Mouse (Mus musculus) midbrain, embryonic 16.5 days (tissue): Measurements from ENCODE around the gene Ctso. TPM values are rescaled to one million over a fixed set of nuclear protein-coding genes. Genes with fewer than 3 reads are reported as not detected.
A peak's percentile ranks its signal among the peaks of the same experiment; 100 is the strongest.

ENCODE experiments used
- ATAC-seq: fragments of 200-750 bp; cut with Nextera tagmentation; 2 replicates; pipeline ENCODE4 v1.8.0; 2017; ENCODE audit warnings: moderate TSS enrichment
- H3K27ac ChIP-seq: fragments of 300-500 bp; sonication (generic); 2 replicates; pipeline ENCODE4 v1.5.1; 2014; ENCODE audit warnings: mild to moderate bottlenecking, low read length, mixed read lengths
- H3K27me3 ChIP-seq: fragments of 300-500 bp; sonication (generic); 2 replicates; pipeline ENCODE4 v1.6.1; 2014; ENCODE audit warnings: low read depth, low read length, mixed read lengths; ENCODE audit not compliant: control insufficient read depth, insufficient read depth
- H3K36me3 ChIP-seq: fragments of 300-500 bp; sonication (generic); 2 replicates; pipeline ENCODE4 v1.6.1; 2014; ENCODE audit warnings: mild to moderate bottlenecking, low read length, moderate library complexity, mixed read lengths; ENCODE audit not compliant: control insufficient read depth, insufficient read depth
- H3K4me1 ChIP-seq: fragments of 300-500 bp; sonication (generic); 2 replicates; pipeline ENCODE4 v1.6.1; 2014; ENCODE audit warnings: mild to moderate bottlenecking, low read length, mixed read lengths; ENCODE audit not compliant: control insufficient read depth, insufficient read depth
- H3K4me2 ChIP-seq: fragments of 300-500 bp; sonication (generic); 2 replicates; pipeline ENCODE4 v1.6.1; 2014; ENCODE audit warnings: mild to moderate bottlenecking, low read length, mixed read lengths
- H3K4me3 ChIP-seq: fragments of 300-500 bp; sonication (generic); 2 replicates; pipeline ENCODE4 v1.5.1; 2014; ENCODE audit warnings: low read depth, mild to moderate bottlenecking, low read length, moderate library complexity, mixed read lengths
- H3K9ac ChIP-seq: fragments of 300-500 bp; sonication (generic); 2 replicates; pipeline ENCODE4 v1.6.1; 2014; ENCODE audit warnings: low read depth, low read length, mixed read lengths
- H3K9me3 ChIP-seq: fragments of 300-500 bp; sonication (generic); replicated peaks from 2 replicates; pipeline ENCODE4 v1.6.1; 2014; ENCODE audit warnings: mild to moderate bottlenecking, low read length, mixed read lengths; ENCODE audit not compliant: control insufficient read depth, poor library complexity, severe bottlenecking
- WGBS: fragments of 180-500 bp; shearing (Covaris S2); extraction: QIAGEN DNeasy Blood & Tissue Kit; methylation state at CpG from one replicate; pipeline ENCODE4 v1.1.7; 2014; 5-methylcytosine and 5-hydroxymethylcytosine counted together
- polyA plus RNA-seq: library from polyadenylated mRNA; unstranded; fragments of >200 nt; fragmentation: Nextera tagmentation; extraction: Ambion mirVana; gene quantifications from 2 replicates; pipeline ENCODE4 v1.2.1, GENCODE M21; 2015

Ctso gene
- 7.4 and 7.6 TPM in 2 replicates for polyA plus RNA-seq

DNA sequence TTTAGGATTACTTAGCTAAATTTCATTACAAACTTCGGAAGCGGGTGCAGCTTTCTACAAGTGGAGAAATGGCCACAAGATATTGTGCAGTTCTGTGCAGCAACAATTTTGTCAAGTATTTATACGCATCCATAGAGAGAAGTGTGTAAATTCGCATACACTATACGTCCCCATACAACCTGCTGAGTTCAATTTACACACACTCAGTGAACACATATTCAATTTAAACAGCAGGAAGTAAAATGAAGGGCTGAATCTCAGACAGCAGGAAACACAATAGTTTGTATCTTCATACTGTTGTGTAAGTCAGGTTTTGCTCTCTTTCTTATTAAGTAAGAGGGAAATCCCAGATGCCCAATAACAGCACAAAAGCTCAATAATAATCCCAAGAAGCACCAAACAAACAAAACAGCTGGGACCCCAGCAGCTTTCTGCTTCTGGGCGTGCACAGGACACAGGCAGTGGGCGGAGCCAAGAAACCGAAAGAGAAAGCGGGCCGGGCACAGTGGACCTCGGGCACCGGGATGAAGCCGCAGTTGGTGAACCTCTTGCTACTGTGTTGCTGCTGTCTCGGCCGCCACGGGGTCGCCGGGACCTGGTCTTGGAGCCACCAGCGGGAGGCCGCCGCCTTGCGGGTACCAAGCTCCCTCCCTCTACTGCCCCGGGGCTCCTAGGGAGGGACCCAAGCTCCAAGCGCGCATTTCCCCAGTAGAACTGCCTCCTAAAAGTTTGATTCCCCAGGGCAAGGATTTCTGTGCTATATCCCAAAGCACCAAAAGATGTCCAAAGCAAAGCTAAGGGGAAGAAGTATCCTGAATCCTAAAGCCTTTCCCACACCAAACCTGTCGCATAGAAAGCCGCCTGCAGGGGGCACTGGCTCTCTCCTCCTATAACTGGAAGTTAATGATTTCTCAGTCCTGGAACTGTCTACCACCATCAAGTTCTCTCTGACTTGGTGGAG is at the start of gene Ctso:
TSS of gene Ctso (plus strand) at position 461 of the 961 bp plus-strand sequence.
- peak; percentile 93 for ATAC-seq
- WGBS: 8% methylated on average over 27 of the region's 27 CpGs
- peak within 1 kb of the TSS; percentile 78 for H3K4me2 ChIP-seq

GRCm38 (mm10) chr3:81883916-81884315 is 48.5 kb upstream of the Ctso start:
- no peak for ATAC-seq
- Histone ChIP-seq H3K27me3 (no peaks in the 10 kb centered on the region), H3K27ac (no peak overlapping the region), H3K4me1 (no peaks in the 10 kb centered on the region), H3K4me3 (no peak overlapping the region), H3K4me2 (no peak overlapping the region), H3K9ac (no peak overlapping the region), H3K9me3 (peaks cover 2% of the 10 kb centered on the region; the same call in 1 of the 2 replicates), H3K36me3 (no peaks in the 10 kb centered on the region)

More for the DNA sequence above, at the start of gene Ctso:
- peak within 1 kb of the TSS; percentile 66 for H3K27ac ChIP-seq
- peaks cover 5% of the 10 kb centered on the region; the same call in 1 of the 2 replicates for H3K4me1 ChIP-seq
- no peaks in the 10 kb centered on the region for H3K9me3 ChIP-seq
- H3K36me3 ChIP-seq: no peaks in the 10 kb centered on the region
- peak within 1 kb of the TSS; percentile 78 for H3K9ac ChIP-seq
- H3K27me3 ChIP-seq: no peaks in the 10 kb centered on the region
- H3K4me3 ChIP-seq: peak within 1 kb of the TSS; percentile 68

DNA sequence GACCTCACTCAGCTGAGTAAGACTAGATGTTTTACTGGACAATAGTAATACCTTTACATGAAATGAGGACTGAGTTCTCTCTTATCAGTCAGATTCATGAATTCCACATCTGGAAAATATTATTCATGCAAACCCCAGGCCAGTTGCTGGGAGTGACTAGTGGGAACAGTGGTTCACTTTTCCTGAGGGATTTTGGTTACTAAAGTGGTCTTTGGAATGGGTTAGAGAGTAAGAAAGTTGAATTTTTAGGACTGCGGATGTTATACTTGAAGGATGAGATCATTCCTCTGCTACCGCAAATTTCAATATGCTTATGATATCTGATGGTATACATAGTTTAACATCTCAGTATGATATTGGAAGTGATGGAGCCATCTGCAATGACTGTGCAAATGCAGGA is 46.8 kb upstream of the Ctso start:
- Histone ChIP-seq H3K27me3 (no peaks in the 10 kb centered on the region), H3K4me2 (no peak overlapping the region), H3K36me3 (no peaks in the 10 kb centered on the region), H3K27ac (no peak overlapping the region), H3K4me3 (no peak overlapping the region), H3K9ac (no peak overlapping the region), H3K9me3 (peaks cover 2% of the 10 kb centered on the region; the same call in 1 of the 2 replicates), H3K4me1 (no peaks in the 10 kb centered on the region)
- no peak for ATAC-seq
- WGBS: 99% methylated on average over 2 of the region's 2 CpGs

GRCm38 (mm10) chr3:81889137-81889536 is 43.3 kb upstream of the Ctso start:
- Histone ChIP-seq H3K27ac (no peak overlapping the region), H3K4me1 (no peaks in the 10 kb centered on the region), H3K4me2 (no peak overlapping the region), H3K9ac (no peak overlapping the region), H3K4me3 (no peak overlapping the region), H3K36me3 (no peaks in the 10 kb centered on the region), H3K27me3 (no peaks in the 10 kb centered on the region), H3K9me3 (no peaks in the 10 kb centered on the region)
- 69% methylated on average over 6 of the region's 6 CpGs for WGBS
- no peak for ATAC-seq

- no peak overlapping the region for H3K27ac ChIP-seq
- no peaks in the 10 kb centered on the region for H3K9me3 ChIP-seq
- 31% methylated on average over 6 of the region's 6 CpGs for WGBS
- 0 out of 2 replicates have a peak, but pooled peaks cover 3% of the 10 kb centered on the region for H3K4me1 ChIP-seq
- H3K9ac ChIP-seq: no peak overlapping the region
- H3K27me3 ChIP-seq: no peaks in the 10 kb centered on the region
- no peaks in the 10 kb centered on the region for H3K36me3 ChIP-seq
- no peak overlapping the region for H3K4me3 ChIP-seq
- no peak overlapping the region for H3K4me2 ChIP-seq
- ATAC-seq: no peak
Observed at GRCm38 (mm10) chr3:81910286-81911036, 21.9 kb upstream of the Ctso start.

- Histone ChIP-seq H3K4me2 (no peak overlapping the region), H3K36me3 (no peaks in the 10 kb centered on the region), H3K4me3 (no peak overlapping the region), H3K27me3 (no peaks in the 10 kb centered on the region), H3K9me3 (no peaks in the 10 kb centered on the region), H3K4me1 (no peaks in the 10 kb centered on the region), H3K27ac (no peak overlapping the region), H3K9ac (no peak overlapping the region)
- no peak for ATAC-seq
- 60% methylated on average over 5 of the region's 5 CpGs for WGBS
Observed at GRCm38 (mm10) chr3:81916030-81916686, 16.2 kb upstream of the Ctso start.

DNA sequence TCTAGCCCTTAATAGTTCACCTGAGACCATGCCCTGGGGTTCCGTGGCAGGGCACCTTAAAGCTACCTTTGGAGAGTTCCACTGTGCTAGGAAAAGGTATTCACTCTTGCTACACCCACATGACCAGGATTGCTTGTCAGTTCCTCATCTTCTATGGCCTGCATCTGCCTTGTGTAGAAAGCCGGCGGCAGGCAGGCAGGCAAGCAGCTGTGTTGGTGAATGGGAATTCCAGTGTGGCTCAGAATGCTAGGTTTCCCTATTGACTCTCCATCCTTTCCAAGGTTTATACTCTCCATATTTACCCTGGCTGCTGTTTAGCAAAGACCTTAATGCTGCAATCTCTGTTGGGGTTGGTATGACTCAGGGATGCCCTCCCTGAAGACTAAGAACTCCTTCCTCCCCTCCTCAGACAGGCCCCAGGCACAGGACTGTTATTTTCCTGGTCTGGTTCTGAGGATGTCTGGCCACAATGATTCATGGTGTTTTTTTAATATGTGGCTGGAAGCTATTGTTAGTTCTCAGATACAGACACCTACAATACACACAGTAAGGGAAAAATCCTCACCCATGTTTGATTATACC is 15.0 kb upstream of the Ctso start:
- Histone ChIP-seq H3K9ac (no peak overlapping the region), H3K27ac (no peak overlapping the region), H3K9me3 (no peaks in the 10 kb centered on the region), H3K4me1 (no peaks in the 10 kb centered on the region), H3K4me3 (no peak overlapping the region), H3K36me3 (no peaks in the 10 kb centered on the region), H3K27me3 (no peaks in the 10 kb centered on the region), H3K4me2 (no peak overlapping the region)
- no peak for ATAC-seq
- WGBS: 86% methylated on average over 3 of the region's 3 CpGs

DNA sequence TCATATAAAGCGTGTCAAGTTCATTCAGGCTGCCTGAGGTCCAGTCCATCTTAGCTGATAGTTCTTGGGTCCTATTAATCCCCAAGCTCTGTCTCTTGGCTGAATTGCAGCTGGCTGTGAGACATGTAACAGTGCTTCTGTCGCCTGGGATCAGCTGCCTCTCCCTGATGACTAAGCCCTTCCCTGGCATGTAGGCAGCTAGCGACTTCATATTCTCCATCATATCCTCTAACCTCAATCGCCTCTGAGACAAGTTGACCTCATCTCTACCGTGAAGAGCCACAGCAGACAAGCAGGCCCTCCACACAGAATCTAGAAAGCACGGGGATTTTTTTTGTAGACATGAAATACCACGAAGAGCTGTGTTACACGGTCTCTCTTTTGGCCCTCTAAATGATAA is 14.2 kb upstream of the Ctso start:
- no peaks in the 10 kb centered on the region for H3K9me3 ChIP-seq
- no peaks in the 10 kb centered on the region for H3K36me3 ChIP-seq
- no peak overlapping the region for H3K9ac ChIP-seq
- no peak overlapping the region for H3K27ac ChIP-seq
- WGBS: 84% methylated on average over 8 of the region's 8 CpGs
- H3K4me3 ChIP-seq: no peak overlapping the region
- ATAC-seq: no peak
- no peak overlapping the region for H3K4me2 ChIP-seq
- peaks cover 5% of the 10 kb centered on the region; the same call in 1 of the 2 replicates for H3K4me1 ChIP-seq
- no peaks in the 10 kb centered on the region for H3K27me3 ChIP-seq
